Mouse (Mus musculus): ENCODE measurements around the gene Cryzl2.

GRCm38 (mm10) chr1:157476231-157476630 is 17.9 kb downstream of the Cryzl2 start:
- TF ChIP-seq CTCF (conservative IDR thresholded peaks at IDR 0.05; ENCODE audit: low read length): no peak
- no peak for TF ChIP-seq POU5F1 (IDR thresholded peaks at IDR 0.05; ENCODE audit: borderline replicate concordance, low read length)
